Mouse (Mus musculus) midbrain, embryonic 15.5 days (tissue): ENCODE results near the gene Naaladl2. TPM values are rescaled to one million over a fixed set of nuclear protein-coding genes. Genes with fewer than 3 reads are reported as not detected.

Source experiments
- ATAC-seq: fragments of 200-750 bp; cut with Nextera tagmentation; replicated peaks from 2 replicates; pipeline ENCODE4 v1.8.0; 2017; ENCODE audit warnings: moderate TSS enrichment
- H3K27ac ChIP-seq: fragments of 300-500 bp; sonication (generic); 2 replicates; pipeline ENCODE4 v1.5.1; 2015; ENCODE audit warnings: mild to moderate bottlenecking, inconsistent platforms
- H3K27me3 ChIP-seq: fragments of 300-500 bp; sonication (generic); replicated peaks from 2 replicates; pipeline ENCODE4 v1.6.1; 2015; ENCODE audit warnings: inconsistent platforms
- H3K36me3 ChIP-seq: fragments of 300-500 bp; sonication (generic); replicated peaks from 2 replicates; pipeline ENCODE4 v1.6.1; 2015; ENCODE audit warnings: inconsistent platforms
- H3K4me1 ChIP-seq: fragments of 300-500 bp; sonication (generic); 2 replicates; pipeline ENCODE4 v1.6.1; 2015; ENCODE audit warnings: inconsistent platforms
- H3K4me2 ChIP-seq: fragments of 300-500 bp; sonication (generic); 2 replicates; pipeline ENCODE4 v1.6.1; 2015; ENCODE audit warnings: inconsistent platforms, mild to moderate bottlenecking, moderate library complexity
- H3K4me3 ChIP-seq: fragments of 300-500 bp; sonication (generic); 2 replicates; pipeline ENCODE4 v1.5.1; 2015; ENCODE audit warnings: mild to moderate bottlenecking, inconsistent platforms
- H3K9ac ChIP-seq: fragments of 300-500 bp; sonication (generic); 2 replicates; pipeline ENCODE4 v1.6.1; 2015; ENCODE audit warnings: mild to moderate bottlenecking, inconsistent platforms
- H3K9me3 ChIP-seq: fragments of 300-500 bp; sonication (generic); 2 replicates; pipeline ENCODE4 v1.6.1; 2016; ENCODE audit warnings: inconsistent platforms
- WGBS: fragments of 180-500 bp; shearing (Covaris S2); methylation state at CpG from one replicate; pipeline ENCODE4 v1.1.7; 2015; ENCODE audit warnings: mixed read lengths; 5-methylcytosine and 5-hydroxymethylcytosine counted together
- polyA plus RNA-seq: library from polyadenylated mRNA; unstranded; fragments of >200 nt; fragmentation: Nextera tagmentation; extraction: Ambion mirVana; gene quantifications from 2 replicates; pipeline ENCODE4 v1.2.1, GENCODE M21; 2015

The Naaladl2 gene
- polyA plus RNA-seq, 1 experiment from 2014 or later = 0.97 TPM

DNA sequence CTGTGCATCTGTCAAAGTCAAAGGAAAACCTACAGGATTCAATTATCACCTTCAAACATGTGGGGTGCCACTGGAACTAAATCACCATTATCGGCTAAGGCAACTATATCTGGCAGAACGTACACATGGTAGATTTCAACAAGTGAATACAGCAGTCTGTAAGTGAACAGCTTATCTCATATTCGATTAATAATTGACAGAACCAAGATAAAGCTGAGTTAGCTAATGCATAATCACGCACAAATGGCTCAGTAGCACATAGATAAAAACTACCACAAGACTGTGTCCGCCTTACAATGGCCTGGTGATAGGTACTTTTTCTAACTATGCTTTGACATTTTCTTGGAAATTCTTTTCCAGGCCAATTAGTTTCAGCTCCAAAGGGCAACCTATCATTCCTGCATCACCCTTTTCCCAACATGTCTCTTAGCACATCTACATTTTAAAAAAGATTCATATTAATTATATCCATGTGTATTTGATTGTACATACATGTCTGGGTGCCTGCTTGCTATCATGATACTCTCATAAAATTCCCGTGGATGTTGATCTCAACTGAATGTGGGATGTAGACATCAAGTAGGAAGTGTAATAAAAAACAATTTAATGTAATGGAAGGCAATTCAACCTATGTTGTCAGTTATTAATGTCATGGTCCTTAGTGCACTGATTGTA lies 396.7 kb downstream of the Naaladl2 start:
- no peaks in the 10 kb centered on the region for H3K36me3 ChIP-seq
- no peak overlapping the region for H3K9ac ChIP-seq
- H3K4me3 ChIP-seq = no peak overlapping the region
- ATAC-seq = no peak
- H3K9me3 ChIP-seq = no peaks in the 10 kb centered on the region
- 91% methylated on average over 6 of the region's 6 CpGs for WGBS
- no peak overlapping the region for H3K27ac ChIP-seq
- no peak overlapping the region for H3K4me2 ChIP-seq
- no peaks in the 10 kb centered on the region for H3K27me3 ChIP-seq
- H3K4me1 ChIP-seq = no peaks in the 10 kb centered on the region

DNA sequence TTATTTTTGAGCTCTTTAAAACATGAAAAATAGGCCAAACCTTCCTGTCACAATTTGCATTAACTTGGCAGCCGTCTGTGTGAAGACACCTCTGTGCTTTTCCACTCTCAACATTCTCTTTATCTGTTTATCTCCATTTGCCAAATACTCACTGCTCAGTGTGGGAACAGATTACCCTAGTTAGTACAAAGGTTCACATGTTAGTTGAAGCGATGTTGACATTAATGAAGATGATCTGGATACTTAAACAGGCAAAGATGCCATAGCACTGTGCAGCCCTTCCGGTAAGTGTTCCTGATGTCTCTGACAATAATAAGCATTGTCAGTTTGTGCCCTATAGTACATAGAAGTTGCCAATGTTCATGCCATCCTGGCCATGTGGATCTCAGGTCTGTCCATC lies 400.1 kb downstream of the Naaladl2 start:
- H3K9me3 ChIP-seq = no peaks in the 10 kb centered on the region
- no peak for ATAC-seq
- no peaks in the 10 kb centered on the region for H3K27me3 ChIP-seq
- no peak overlapping the region for H3K4me3 ChIP-seq
- H3K9ac ChIP-seq = no peak overlapping the region
- no peaks in the 10 kb centered on the region for H3K36me3 ChIP-seq
- H3K4me1 ChIP-seq = no peaks in the 10 kb centered on the region
- H3K27ac ChIP-seq = no peak overlapping the region
- WGBS = 75% methylated on average over 3 of the region's 3 CpGs
- H3K4me2 ChIP-seq = no peak overlapping the region

DNA sequence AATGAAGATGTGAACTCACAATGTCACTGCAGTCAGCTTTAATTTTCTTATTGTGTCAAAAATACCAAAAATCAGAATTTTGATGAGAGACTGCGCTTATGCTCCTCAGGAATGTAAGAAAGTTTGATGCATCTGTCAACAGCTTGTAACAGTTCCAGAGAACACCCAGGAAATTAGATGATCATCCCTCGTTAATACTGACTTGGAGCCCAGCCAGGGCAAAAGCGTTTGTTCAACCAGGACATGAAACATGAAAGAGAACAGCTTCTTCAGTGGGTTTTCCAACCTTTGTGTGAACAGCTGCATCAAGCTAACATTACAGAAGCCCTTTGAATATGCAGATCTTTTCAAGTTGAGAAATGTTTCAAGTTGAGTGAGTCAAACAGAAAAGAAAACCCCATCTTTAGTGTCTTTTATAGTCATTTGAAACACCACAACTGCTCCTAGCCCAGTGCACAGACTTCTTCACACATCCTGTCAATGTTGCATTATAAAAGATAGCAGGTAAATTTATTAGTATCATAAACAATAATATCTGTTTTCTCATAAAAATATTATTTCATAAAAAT lies 424.8 kb downstream of the Naaladl2 start:
- Histone ChIP-seq H3K36me3 (no peaks in the 10 kb centered on the region), H3K9me3 (no peaks in the 10 kb centered on the region), H3K4me3 (no peak overlapping the region), H3K4me1 (no peaks in the 10 kb centered on the region), H3K4me2 (no peak overlapping the region), H3K27me3 (no peaks in the 10 kb centered on the region), H3K9ac (no peak overlapping the region), H3K27ac (no peak overlapping the region)
- no peak for ATAC-seq
- 47% methylated on average over 3 of the region's 3 CpGs for WGBS

DNA sequence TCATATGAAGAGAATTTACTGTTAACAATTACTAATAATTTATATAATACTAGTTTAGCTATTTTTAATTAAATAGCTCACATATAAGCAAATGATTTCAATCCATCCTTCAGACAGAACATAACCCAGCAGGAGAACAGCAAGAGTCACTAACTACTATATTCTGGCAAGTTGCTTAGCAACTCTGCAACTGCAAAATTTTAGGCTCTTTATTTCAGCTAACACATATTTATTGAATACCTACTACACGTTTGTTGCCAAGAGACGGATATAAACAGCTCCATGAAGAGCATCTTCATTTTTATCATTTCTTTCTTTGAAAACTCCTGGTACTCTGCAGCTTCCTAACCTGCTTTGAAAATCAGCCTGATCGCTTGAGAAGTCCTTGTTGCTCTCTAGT lies 429.3 kb downstream of the Naaladl2 start:
- 68% methylated on average over 3 of the region's 3 CpGs for WGBS
- no peak overlapping the region for H3K9ac ChIP-seq
- no peak for ATAC-seq
- H3K27me3 ChIP-seq = no peaks in the 10 kb centered on the region
- H3K27ac ChIP-seq = no peak overlapping the region
- H3K9me3 ChIP-seq = no peaks in the 10 kb centered on the region
- no peak overlapping the region for H3K4me3 ChIP-seq
- H3K36me3 ChIP-seq = no peaks in the 10 kb centered on the region
- no peaks in the 10 kb centered on the region for H3K4me1 ChIP-seq
- H3K4me2 ChIP-seq = no peak overlapping the region

DNA sequence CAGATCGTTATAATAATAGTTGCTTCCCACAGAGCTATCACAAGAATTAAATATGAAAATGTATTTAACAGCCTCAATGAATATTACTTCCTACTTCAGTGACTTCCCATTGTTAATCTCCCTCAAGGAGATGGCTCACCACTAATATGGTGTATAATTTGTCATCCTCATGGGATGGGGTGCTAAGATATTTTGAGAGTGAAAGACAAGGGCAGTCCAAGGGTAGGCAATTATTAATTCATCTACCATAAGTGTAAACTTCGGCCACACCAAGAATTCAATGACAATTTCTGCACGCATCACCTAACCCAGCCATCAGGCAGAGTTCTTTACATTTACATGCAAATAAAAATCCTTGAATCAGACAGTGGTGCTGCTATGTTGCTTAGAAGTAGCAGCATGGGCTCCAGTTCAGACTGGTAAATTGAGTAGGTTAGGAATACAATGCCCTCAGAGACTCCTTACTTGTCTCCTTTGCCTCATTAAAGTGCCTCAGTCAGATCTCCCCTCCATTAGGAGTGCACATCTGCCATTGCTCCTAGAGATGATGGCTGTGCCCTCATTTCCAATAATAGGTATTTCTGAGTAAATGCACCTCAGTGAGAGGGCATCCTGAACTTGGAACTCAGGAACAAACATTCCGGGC lies 438.2 kb downstream of the Naaladl2 start:
- WGBS = 61% methylated on average over 4 of the region's 4 CpGs
- Histone ChIP-seq H3K27ac (no peak overlapping the region), H3K27me3 (no peaks in the 10 kb centered on the region), H3K4me3 (no peak overlapping the region), H3K36me3 (no peaks in the 10 kb centered on the region), H3K4me1 (no peaks in the 10 kb centered on the region), H3K9me3 (no peaks in the 10 kb centered on the region), H3K4me2 (no peak overlapping the region), H3K9ac (no peak overlapping the region)
- ATAC-seq = no peak; the same call in 1 of the 2 replicates

DNA sequence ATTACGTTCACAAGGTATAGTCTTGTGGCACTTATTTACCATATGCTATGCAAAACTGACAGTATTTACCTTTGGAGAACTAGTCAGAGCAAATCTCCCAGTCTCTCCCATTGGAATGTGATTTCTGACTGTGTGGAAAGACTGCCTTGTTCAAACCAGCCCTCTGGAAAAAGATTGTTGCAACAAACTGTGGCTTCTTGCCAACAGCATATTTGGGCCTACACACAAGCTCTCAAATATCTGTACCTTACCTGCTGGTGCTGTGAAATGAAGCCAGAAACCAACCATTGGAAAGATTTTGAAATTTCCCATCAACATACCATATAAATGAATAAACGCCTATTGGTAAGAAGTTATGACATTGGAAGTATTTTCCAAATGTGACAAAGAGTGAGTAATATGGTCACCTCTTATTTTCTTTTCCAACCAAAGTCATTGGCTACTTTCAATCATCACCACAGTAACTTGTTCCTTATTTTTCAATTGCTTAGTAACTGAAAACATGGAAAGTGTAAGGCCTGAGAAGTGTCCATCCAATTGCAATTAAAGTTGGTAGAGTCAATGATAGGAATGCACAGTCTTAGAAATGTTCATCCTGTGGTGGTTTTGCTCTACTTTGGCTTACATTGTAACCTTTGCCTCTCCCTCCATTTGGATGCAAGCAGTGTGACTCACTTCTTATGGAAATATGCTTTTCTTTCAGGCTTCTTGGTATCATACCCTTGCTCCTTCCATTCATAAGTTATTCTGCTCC lies 453.7 kb downstream of the Naaladl2 start:
- no peak for ATAC-seq
- Histone ChIP-seq H3K4me1 (no peaks in the 10 kb centered on the region), H3K4me2 (no peak overlapping the region), H3K36me3 (no peaks in the 10 kb centered on the region), H3K27me3 (no peaks in the 10 kb centered on the region), H3K27ac (no peak overlapping the region), H3K9ac (no peak overlapping the region), H3K9me3 (no peaks in the 10 kb centered on the region), H3K4me3 (no peak overlapping the region)
- WGBS = 96% methylated on average over 2 of the region's 2 CpGs

DNA sequence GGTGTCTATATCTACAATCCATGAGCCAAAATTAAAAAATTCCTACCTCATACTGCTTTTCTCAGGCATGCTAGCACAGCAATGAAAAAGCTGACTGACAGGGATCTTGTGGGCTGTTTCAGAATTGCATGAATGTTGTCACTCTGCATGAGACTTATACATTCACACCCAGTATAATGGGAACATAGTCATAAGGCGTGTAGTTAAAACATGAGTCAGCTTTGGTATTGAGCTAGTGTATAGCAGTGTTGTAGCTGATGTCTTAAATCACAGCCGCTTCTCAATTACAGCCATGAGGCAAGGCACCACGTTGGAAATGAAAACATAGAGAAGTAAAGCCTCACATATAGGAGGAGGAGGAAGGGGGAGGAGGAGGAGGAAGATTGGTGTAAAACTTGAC lies 473.6 kb downstream of the Naaladl2 start:
- Histone ChIP-seq H3K4me2 (no peak overlapping the region), H3K36me3 (no peaks in the 10 kb centered on the region), H3K4me3 (no peak overlapping the region), H3K9me3 (no peaks in the 10 kb centered on the region), H3K27me3 (no peaks in the 10 kb centered on the region), H3K27ac (no peak overlapping the region), H3K4me1 (no peaks in the 10 kb centered on the region), H3K9ac (no peak overlapping the region)
- WGBS = 73% methylated on average over 3 of the region's 3 CpGs
- no peak for ATAC-seq

DNA sequence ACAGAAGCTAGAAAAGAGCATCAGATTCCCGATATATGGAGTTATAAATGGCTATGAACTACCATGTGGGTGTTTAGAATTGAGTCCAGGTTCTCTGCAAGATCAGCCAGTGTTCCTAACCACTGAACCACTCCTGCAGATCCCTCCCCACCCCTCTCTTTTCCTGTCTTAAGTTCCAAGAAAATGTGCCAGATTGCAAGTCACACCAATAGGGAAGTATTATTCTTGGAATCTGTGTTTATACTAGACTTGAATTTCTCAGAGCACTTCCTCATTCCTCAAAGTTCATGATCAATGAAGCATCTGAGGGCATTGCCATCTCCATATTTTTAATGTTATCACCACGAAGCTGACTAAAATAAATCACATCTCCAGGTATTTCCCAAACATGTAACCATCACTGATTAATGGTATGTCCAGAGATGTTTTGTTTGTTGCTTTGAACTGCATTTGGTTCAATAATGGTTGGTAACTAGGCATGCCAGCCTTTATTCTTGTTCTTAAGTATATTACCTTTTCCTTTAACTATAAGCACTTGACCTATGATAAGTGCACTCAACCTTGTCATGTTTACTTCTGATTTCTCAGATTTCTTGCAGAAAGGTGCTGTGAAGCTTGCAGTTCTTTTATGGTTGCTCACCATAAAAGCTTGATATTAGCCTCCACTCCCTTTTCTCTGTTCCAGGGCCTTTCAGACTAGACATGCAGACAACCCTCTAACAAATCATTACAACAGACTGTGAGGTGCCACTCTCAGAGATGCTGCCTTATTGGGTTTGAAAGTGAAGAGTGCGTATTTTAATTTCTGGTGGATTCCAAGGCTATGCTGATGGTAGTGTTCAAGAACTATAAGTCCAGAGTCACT lies 475.8 kb downstream of the Naaladl2 start:
- Histone ChIP-seq H3K4me3 (no peak overlapping the region), H3K9me3 (no peaks in the 10 kb centered on the region), H3K4me2 (no peak overlapping the region), H3K27me3 (no peaks in the 10 kb centered on the region), H3K4me1 (no peaks in the 10 kb centered on the region), H3K9ac (no peak overlapping the region), H3K27ac (no peak overlapping the region), H3K36me3 (no peaks in the 10 kb centered on the region)
- ATAC-seq = no peak
- WGBS = 93% methylated on average over 3 of the region's 3 CpGs

DNA sequence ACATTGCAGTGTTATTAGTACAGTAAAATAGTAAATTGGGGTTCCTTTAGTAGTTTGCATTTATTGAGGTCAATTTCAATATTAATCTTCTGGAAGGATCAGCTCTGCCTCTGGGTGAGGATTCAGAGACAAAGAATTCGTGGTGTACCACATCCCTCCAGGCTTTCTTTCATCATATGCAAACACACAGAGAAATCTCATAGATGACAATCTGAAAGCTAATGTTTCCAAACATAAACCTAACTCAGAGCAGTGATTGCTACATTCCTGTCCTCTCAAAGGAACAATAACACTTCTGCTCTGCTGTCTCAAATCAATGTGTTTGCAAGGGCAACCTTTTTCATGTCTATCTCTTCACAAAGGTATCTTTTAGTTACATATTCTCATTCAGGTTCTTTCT lies 478.7 kb downstream of the Naaladl2 start:
- Histone ChIP-seq H3K36me3 (no peaks in the 10 kb centered on the region), H3K4me3 (no peak overlapping the region), H3K4me2 (no peak overlapping the region), H3K27me3 (no peaks in the 10 kb centered on the region), H3K4me1 (no peaks in the 10 kb centered on the region), H3K9ac (no peak overlapping the region), H3K9me3 (no peaks in the 10 kb centered on the region), H3K27ac (no peak overlapping the region)
- ATAC-seq = no peak
- WGBS = 65% methylated on average over 1 of the region's 1 CpGs

DNA sequence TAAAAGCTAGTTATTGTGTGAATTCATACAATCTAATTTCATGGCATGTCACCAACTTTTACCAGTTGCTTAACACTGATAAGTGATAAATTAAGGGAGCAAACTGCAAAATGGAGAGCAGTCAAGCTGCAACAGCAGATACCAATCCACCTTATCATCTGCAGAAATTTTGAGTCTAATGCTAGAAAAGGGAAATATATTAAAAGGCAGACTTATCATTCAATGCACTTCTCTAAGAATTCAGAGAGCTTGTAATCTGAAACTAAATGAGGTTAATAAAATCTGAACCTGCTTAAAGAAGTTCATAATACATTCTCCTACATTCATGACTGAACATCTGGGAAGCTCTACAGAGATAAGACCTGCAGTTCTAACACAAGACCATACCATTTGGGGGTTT lies 480.3 kb downstream of the Naaladl2 start:
- H3K36me3 ChIP-seq = no peaks in the 10 kb centered on the region
- no peak overlapping the region for H3K4me3 ChIP-seq
- ATAC-seq = no peak
- H3K9me3 ChIP-seq = no peaks in the 10 kb centered on the region
- H3K27ac ChIP-seq = no peak overlapping the region
- H3K4me1 ChIP-seq = no peaks in the 10 kb centered on the region
- no peaks in the 10 kb centered on the region for H3K27me3 ChIP-seq
- no peak overlapping the region for H3K4me2 ChIP-seq
- H3K9ac ChIP-seq = no peak overlapping the region

DNA sequence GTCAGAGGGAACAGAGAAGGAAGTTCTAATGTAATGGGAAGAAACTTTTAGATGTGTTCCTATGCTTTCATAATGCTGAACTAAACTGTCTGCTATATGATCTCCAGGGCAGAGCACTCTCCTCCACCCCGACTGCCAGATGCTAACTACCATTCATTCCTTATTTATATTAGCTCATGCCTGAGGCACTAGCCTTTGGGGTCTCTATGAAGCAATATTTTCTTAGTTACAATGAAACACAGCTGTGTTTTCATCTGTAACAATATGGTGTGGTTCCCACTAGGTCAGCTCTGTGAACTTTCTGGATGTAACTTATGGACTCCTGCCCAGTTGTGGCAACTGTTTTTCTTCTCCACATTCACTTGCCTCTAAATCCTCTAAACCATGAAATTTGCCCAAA lies 514.0 kb downstream of the Naaladl2 start:
- no peaks in the 10 kb centered on the region for H3K27me3 ChIP-seq
- H3K4me3 ChIP-seq = no peak overlapping the region
- no peak overlapping the region for H3K9ac ChIP-seq
- no peaks in the 10 kb centered on the region for H3K4me1 ChIP-seq
- H3K36me3 ChIP-seq = no peaks in the 10 kb centered on the region
- H3K4me2 ChIP-seq = no peak overlapping the region
- H3K27ac ChIP-seq = no peak overlapping the region
- WGBS = 70% methylated on average over 1 of the region's 1 CpGs
- ATAC-seq = no peak
- no peaks in the 10 kb centered on the region for H3K9me3 ChIP-seq

DNA sequence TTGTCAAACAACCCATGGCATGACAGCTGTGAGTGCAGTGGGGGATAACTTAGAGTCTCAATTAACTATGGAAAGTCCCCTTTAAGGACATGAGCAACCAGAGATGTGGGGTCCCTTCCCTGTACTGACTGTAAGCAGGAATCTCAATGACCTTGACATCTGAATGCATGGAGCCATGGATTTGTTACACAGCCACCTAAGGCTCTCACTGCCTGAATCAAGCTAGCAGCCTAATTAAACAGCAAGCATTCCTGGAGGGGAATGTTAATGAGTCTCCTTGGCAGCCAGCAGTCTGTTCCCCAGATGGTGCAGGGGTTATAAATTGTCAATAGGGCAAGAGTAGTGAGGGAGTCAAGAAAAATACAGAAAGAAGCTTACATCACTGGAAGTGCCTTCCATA lies 538.6 kb downstream of the Naaladl2 start:
- H3K4me2 ChIP-seq = no peak overlapping the region
- H3K9me3 ChIP-seq = no peaks in the 10 kb centered on the region
- no peaks in the 10 kb centered on the region for H3K27me3 ChIP-seq
- no peaks in the 10 kb centered on the region for H3K36me3 ChIP-seq
- no peak overlapping the region for H3K27ac ChIP-seq
- peak; percentile 70 for ATAC-seq
- no peak overlapping the region for H3K4me3 ChIP-seq
- no peaks in the 10 kb centered on the region for H3K4me1 ChIP-seq
- no peak overlapping the region for H3K9ac ChIP-seq
